Mouse (Mus musculus): Measurements from ENCODE around the gene Vangl1. TPM values are rescaled to one million over a fixed set of nuclear protein-coding genes. Genes with fewer than 3 reads are reported as not detected.

Vangl1 gene
- total RNA-seq, 2 experiments from 2014 or later, result 5.3 to 7.3 TPM

DNA sequence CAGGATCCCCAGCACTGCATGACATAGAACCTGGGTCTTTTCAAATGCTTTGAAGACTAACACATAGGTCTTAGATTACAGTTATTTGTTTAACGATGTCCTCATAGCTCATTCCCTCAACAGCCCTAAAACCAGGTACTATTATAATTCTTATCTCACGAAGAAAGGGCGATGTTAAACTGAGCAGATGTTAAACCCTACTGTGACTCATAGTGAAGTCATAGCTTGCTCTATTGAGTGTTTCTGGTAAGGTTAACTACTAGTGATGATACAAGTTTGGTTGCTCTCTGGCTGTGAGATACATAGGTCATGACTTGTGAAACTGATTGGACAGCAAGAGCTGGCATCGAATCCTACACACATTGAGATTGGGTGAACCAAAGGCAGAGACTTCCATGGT, 61.5 kb downstream of the Vangl1 start:
- no peak for DNase-seq

DNA sequence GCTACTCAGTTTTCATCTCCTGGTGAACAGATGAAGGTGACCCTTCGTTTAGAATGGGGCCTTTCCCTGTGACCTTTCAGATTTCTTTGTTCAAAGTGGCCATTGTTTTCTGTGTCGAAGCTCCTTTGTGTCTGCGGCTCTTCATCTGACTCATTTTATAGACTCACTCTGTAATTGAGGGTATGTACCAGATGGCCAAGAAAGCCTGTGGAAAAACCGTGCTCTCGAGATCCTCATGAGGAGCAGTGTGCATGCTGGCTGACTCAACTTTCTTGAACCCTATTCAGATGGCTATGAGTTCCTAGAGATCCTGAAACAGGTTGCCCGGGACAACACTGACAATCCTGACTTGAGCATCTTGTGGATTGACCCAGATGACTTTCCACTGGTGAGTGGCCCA, 62.6 kb downstream of the Vangl1 start:
- DNase-seq, result no peak

DNA sequence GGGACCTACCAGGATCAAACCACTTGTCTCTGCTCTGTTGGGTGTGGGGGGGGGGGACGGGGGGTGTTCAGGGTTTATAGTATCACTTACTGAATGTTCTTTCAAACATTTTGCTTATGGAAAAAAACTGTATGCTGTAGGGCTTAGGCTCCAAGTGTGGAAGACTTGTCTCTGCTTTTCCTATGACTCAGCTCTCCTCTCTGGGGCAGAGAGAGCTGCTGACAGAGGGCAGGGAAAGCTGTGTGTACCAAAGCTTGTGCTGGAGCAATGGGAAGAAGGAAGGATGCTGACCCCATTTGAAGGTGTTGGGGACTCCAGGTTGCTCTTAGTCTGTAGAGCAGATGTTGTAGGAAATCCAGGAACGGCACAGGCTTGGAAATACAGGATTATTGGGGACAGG, 63.0 kb downstream of the Vangl1 start:
- no peak for DNase-seq

DNA sequence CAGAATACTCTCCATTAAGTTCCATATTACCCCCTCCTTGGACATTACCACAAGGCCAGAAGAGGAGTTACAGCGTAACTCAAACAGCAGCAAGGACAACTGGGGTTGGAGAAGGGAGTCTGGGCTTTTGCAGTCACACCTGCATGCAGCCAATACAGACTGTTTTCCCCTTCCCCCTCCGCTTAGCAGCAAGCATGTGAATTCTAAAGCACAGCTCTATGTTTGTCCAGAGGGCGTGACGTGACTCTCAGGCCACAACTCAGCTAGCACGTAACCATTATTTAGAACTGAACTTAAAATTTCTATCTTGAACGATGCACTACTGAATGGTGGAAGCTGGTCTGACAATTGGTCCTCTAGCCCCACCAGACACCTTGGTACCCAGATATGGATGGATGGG, 63.9 kb downstream of the Vangl1 start:
- no peak for DNase-seq

DNA sequence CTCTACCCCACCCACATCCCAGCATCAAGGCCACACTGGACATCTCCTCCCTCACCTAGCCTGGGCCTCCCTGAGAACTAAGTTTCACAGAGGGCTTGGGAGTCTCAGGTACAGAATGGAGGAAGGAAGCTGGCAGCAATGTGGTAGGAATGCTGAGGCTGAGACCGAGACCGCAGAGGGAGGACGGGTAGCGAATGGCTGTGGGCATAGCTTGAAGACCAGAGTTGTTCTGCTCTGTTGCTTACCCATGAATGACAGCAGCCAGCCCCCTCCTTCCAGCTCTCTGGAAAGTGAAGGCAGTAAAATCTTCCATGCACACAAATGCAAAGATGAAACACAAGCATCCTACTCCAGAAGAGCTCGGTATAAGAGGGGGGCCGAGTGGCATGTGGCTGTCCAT, 65.6 kb downstream of the Vangl1 start:
- DNase-seq, result no peak

DNA sequence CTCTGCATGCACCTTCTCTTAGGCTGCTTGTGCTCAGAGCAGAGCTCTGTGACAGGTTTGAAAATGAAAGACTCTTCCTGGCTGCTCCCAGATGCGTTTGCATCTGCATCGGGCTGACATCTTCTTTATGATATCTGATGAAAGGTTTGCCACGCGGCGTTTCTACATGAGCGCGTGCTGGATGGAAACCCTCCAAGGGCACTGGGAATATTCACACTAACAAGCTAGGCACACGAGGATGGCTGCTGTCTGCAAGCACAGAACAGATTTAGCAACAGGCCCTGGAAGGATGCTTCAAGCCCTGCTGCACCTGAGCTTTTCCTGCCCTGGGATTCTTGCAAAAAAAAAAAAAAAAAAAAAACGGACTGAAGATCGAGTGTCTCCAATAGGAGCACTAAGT, 67.3 kb downstream of the Vangl1 start:
- DNase-seq, result no peak

DNA sequence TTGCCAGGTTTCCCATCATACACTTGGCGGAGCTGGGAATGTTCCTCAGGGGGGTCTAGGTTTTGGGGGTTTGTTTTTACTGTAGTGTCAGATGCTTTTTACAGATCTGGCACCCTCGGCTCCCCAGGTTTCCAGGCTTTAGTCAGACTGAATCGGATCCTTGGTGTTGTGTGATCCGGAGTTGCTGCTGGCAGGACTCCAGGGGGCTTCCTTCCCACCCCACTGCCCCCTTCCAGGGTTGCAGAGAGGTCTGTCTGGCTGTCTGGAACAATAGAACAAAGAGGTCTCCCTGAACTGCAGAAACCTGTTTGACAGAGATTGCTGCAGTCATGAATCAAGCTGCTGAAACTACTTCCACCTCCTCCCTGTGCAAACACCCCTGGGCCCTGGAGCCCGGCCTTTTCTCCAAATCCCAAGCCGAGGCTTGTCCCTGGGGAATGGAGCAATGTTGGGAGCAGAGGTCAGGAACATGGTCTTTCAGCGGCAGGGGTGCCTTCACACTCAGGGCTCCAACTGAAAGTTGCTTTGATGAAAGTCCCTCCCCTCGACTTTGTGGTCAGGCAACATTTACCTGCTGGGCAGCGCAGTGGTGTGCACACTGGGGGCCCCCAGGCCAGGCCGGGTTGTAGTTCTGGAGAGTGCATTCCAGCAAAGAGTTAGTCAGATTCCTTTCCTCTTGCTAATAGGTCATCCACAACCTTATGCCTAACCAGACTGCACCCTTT, 68.9 kb downstream of the Vangl1 start:
- DNase-seq, result no peak

DNA sequence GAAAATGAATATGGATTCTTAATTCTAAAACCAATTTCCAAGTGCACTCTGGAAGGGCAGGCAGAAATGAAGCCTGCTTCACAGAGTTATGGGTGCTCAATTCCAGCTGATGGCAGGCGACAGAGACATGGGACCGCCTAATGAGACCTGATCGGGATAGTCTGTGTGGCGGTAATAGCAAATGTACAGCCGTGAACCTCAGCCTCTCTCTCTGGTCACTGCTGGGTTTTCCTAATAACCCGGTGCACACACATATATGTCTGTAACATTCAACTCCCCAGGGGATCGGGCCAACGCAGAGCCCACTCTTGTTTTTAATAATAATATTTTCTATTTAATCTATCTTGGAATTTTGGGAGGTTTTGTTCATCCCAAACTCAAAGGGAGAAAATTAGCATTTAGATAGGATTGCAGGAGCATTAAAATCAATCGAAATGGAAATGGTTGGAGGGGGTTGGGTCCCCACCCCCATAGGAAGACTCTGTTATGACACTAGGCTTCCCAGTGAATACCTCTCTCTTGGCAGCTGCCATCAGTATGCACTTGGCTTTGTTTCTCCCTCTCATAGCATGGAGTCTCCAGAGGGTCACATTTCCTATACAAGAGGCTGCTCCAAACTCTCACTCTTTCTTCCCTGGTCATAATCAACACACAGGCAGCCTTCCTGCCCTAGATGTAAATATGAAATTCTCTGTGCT, 72.7 kb downstream of the Vangl1 start:
- DNase-seq, result no peak

DNA sequence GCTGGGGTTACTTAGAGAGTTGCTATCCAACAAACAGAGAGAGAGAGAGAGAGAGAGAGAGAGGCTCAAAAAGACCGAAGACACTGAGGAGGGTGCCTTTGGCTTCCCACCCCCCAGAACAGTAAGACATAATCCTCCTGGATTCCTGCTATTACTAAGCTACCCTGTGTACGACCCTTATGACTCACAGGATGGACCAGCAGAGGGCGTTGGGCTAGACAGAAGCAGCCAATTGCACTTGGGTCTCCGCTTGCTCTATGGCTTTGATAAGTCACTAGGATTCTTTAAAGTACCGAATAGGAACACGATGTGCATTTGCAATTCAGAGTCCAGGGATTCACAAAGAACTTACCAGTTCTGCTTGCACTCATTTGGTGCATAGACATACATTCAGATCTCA, 74.0 kb downstream of the Vangl1 start:
- no peak for DNase-seq

DNA sequence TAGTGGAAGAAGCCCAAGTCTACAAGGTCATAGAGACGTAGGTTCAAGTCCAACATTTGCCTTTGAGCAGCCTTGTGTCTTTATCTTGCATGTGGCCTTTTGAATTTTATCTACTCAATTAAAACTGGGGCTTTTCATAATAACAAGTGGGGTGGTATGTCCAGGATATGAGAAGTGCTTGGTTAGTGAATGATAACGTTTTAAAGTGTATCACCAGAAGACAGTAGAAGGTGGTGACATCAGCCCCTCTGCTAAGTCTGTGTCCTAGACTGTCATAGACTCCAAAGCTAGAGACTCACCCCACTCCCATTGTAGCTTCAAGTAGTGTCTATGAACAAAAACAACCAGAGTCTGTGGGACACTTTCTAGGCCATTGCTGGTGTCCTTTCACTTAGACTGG, 76.3 kb downstream of the Vangl1 start:
- DNase-seq, result no peak

DNA sequence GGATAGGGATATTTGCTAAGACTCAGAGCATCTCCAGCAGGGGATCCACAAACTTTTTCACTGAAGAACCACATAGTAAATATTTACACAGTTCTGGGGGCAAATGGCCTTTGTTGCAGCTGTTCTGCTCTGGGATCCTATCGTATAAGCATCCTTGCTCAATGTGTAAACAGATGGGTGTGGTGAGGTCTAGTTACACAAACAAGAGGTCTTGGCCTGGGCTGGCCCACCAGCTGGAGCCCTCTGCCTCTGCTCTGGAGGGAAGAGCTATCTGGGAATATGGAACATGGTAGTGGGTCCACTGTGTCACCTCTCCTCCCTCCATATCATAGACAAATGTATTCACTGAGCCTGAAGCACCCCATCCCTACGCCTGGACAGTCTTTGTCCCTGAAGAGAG, 77.4 kb downstream of the Vangl1 start:
- no peak for DNase-seq

DNA sequence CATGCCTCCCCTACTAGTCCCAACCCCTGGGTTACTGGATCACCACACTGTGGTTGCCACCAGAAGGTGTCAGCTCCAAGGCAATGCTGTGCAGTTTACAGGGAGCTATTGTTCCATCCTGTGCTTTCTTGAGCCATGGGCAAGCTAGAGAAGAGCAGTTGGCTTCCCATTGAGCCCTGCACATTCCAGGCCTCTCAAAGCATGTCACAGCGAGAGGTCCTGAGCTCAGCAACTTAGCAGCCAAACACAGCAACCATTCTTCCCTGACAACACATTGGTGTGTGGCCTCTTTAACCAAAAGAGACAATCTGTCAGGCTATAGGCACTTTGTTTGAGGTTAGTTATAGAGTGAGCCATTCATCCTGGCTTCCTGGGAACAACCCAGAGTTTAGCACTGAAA, 78.9 kb downstream of the Vangl1 start:
- DNase-seq, result no peak

DNA sequence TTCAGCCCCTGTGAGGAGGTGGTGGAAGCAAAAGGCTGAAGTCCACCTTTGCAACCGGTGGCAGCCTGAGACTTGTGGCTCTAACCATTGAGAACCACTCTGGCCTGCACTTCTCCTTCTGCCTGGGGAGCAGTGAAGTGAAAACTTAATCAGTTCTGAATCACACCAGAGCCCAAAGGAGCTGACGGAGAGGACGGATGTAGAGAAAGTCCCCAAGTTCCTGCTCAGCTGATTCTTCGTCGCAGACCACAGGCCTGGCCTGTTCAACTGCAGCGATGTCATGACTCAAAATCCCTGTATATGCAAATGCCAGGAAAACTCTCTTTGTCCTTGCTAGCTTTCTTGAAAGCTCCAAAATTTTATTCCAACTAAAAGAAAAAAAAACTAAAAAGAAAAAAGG, 80.8 kb downstream of the Vangl1 start:
- no peak for DNase-seq

DNA sequence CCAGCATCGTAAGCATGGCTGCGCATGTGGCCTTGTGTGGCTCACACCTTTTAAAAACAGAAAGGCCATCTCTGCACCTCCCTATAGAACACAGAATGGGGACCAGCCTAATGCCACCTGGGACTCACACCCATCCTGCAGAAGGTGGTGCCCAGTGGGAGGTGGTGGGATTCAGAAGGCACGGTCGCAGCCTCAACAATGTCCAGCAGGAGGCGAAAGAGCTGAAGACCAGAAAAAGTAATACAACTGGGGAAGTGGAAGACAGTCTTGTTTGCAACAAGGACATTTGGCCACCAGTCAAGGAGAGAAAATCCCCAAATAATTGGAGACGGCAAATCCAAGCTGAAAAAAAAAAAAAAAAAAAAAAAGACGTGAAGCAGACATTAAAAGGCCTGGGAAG, 82.4 kb downstream of the Vangl1 start:
- no peak for DNase-seq

DNA sequence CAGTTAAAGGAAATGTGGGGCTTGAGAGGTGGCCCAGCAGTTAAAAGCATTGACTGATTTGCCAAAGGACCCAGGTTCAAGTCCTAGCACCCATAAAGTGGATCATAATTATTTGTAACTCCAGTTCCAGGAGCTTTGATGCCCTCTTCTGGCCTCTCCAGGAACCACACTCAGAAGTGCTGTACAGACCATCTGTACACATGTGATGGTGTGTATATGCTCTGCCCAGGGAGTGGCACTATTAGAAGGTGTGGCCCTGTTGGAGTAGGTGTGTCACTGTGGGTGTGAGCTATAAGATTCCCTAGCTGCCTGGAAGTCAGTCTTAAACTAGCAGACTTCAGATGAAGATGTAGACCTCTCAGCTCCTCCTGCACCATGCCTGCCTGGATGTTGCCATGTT, 83.5 kb downstream of the Vangl1 start:
- DNase-seq, result no peak

DNA sequence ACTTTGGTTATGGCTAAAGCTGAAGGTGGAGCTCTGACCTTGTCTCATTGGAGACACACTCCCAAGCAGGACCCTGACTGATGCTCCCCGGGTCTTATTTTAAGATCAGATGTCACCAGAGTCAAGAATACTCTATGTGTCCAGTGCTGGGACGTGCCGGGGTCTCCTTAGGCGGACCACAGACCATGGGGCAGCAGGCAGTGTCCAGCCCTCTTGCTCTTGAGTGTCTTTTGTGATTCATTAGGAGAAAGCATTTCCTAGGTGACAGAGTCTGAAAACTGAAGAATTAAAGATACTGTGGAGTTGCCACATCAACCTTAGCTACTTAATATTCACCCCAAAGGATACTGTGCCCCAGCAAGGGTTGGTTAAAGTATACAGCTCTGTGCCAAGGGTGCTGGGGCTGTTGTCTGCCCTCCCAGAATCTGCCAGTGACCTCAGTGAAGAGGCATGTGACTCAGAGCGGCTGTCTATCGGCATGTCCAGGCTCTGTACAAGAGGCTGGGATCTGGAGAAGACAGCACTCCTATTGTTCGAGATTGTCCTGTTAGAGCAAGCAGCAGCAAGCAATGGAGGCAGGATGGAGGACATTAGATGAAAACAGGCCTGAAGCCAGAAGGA, 92.4 kb downstream of the Vangl1 start:
- no peak for DNase-seq

DNA sequence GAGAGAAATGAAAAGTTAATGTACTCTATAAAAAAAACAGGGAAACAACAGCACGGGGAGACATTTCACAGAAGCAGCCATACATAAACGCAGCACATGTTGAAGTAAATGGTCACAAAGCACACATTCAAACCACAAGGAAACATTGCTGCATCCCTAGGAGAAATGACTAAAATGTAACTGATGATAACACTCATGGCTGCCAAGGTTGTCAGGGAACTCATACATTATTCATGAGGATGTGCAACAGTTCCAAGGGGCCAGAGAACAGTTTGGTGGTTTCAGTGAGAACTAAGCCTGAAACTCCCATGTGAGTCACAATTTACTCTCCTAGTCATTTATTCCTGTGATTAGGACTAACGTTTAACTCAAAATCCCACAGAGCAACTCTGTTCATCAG, 96.3 kb downstream of the Vangl1 start:
- DNase-seq, result no peak

DNA sequence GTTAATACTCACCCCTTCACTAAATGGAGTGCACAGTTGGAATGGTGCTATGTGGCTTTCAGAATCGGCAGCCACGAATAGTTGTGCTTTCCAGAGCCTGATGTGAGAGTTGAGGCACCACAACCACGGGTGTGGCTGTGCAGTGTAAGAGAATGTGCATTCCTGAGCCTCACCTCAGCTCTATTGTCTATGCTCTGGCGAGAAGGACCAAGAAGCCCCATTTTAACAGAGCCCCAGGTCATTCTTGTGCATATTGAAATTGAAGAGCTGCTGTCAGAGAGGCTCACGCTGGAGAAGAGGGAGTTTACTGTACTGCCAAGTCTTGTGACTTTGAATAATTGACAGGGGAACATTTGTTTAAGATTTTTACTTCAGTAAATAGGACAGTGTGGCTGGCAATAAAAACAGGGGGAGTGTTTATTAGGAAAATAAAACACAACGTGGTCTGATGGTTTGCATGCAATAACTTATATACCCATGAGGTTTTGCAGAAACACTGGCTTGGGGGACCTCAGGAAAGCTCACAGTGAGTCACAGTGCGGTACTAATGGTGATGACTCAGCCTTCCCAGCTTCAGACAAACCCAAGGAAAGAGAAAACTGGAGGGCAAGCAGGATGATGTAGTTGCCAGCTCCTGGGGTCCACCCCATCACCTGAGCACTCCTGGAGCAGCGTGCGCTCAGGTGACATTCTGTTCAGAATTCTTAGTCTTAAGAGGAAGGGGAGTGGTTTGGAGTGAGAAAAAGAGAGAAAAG, 100.5 kb downstream of the Vangl1 start:
- no peak for DNase-seq

Other genes starting within 250 kb of the Vangl1 start
- gene Nhlh2, start 194.6 kb downstream of the Vangl1 start, total RNA-seq (2021), result 1 to 10 TPM; 1.6 to 2.3 TPM
- 1 to 10 TPM in 1 of 2 experiments, under 1 TPM in 1; 0.77 to 2.3 TPM for gene Casq2, start 118.3 kb downstream of the Vangl1 start, total RNA-seq (2021)